Mouse (Mus musculus) heart, embryonic 15.5 days (tissue): Measurements from ENCODE around the gene Gm11937. TPM values are rescaled to one million over a fixed set of nuclear protein-coding genes. Genes with fewer than 3 reads are reported as not detected.
"Not testable (repeated sequence)": the region's sequence is repeated elsewhere in the genome, so short reads cannot be mapped to it uniquely, and the experiment has no call there.

Experiments used
- ATAC-seq: fragments of 200-750 bp; cut with Nextera tagmentation; replicated peaks from 2 replicates; pipeline ENCODE4 v1.8.0; 2017; ENCODE audit warnings: low read depth, moderate TSS enrichment; ENCODE audit not compliant: insufficient number of reproducible peaks, insufficient read depth, low FRiP score
- H3K27ac ChIP-seq: fragments of 300-500 bp; sonication (generic); 2 replicates; pipeline ENCODE4 v1.5.1; 2015; ENCODE audit warnings: mild to moderate bottlenecking, inconsistent platforms
- H3K27me3 ChIP-seq: fragments of 300-500 bp; sonication (generic); 2 replicates; pipeline ENCODE4 v1.6.1; 2015; ENCODE audit warnings: inconsistent platforms
- H3K36me3 ChIP-seq: fragments of 300-500 bp; sonication (generic); 2 replicates; pipeline ENCODE4 v1.6.1; 2015; ENCODE audit warnings: mild to moderate bottlenecking, inconsistent platforms
- H3K4me1 ChIP-seq: fragments of 300-500 bp; sonication (generic); replicated peaks from 2 replicates; pipeline ENCODE4 v1.6.1; 2015; ENCODE audit warnings: inconsistent platforms
- H3K4me2 ChIP-seq: fragments of 300-500 bp; sonication (generic); 2 replicates; pipeline ENCODE4 v1.6.1; 2015; ENCODE audit warnings: inconsistent platforms, mild to moderate bottlenecking, moderate library complexity
- H3K4me3 ChIP-seq: fragments of 300-500 bp; sonication (generic); 2 replicates; pipeline ENCODE4 v1.5.1; 2015; ENCODE audit warnings: mild to moderate bottlenecking, inconsistent platforms
- H3K9ac ChIP-seq: fragments of 300-500 bp; sonication (generic); 2 replicates; pipeline ENCODE4 v1.6.1; 2015; ENCODE audit warnings: mild to moderate bottlenecking, inconsistent platforms
- H3K9me3 ChIP-seq: fragments of 300-500 bp; sonication (generic); replicated peaks from 2 replicates; pipeline ENCODE4 v1.6.1; 2016; ENCODE audit warnings: inconsistent platforms
- WGBS: fragments of 180-500 bp; shearing (Covaris S2); methylation state at CpG from one replicate; pipeline ENCODE4 v1.1.7; 2015; ENCODE audit warnings: mixed read lengths; 5-methylcytosine and 5-hydroxymethylcytosine counted together
- polyA plus RNA-seq: library from polyadenylated mRNA; unstranded; fragments of >200 nt; fragmentation: Nextera tagmentation; extraction: Ambion mirVana; gene quantifications from 2 replicates; pipeline ENCODE4 v1.2.1, GENCODE M21; 2015

Gene Gm11937
- not detected in 2 replicates for polyA plus RNA-seq

- not testable (repeated sequence) for H3K9ac ChIP-seq, H3K4me2 ChIP-seq, ATAC-seq, H3K36me3 ChIP-seq, H3K4me3 ChIP-seq, H3K27ac ChIP-seq, H3K4me1 ChIP-seq, H3K27me3 ChIP-seq, H3K9me3 ChIP-seq
- WGBS = 76% methylated on average over 1 of the region's 2 CpGs
Measured at GRCm38 (mm10) chr11:99610089-99610488, at the start of gene Gm11937. Gene Gm11937 (minus strand): TSS chr11:99610189.

- H3K4me3 ChIP-seq = no peak overlapping the region
- no peaks in the 10 kb centered on the region for H3K36me3 ChIP-seq
- ATAC-seq = no peak
- H3K9ac ChIP-seq = no peak overlapping the region
- H3K27me3 ChIP-seq = no peaks in the 10 kb centered on the region
- no peaks in the 10 kb centered on the region for H3K4me1 ChIP-seq
- no peak overlapping the region for H3K4me2 ChIP-seq
- no peaks in the 10 kb centered on the region for H3K9me3 ChIP-seq
- H3K27ac ChIP-seq = no peak overlapping the region
- 66% methylated on average over 4 of the region's 4 CpGs for WGBS
Measured at GRCm38 (mm10) chr11:99659256-99659655, 49.3 kb upstream of the Gm11937 start.

- H3K4me2 ChIP-seq, H3K27me3 ChIP-seq, H3K27ac ChIP-seq, H3K9me3 ChIP-seq, H3K9ac ChIP-seq, H3K4me3 ChIP-seq, H3K4me1 ChIP-seq, ATAC-seq, H3K36me3 ChIP-seq: not testable (repeated sequence)
- WGBS = 57% methylated on average over 10 of the region's 10 CpGs
Measured at GRCm38 (mm10) chr11:99658467-99659010, 48.5 kb upstream of the Gm11937 start, which contains the start of gene Gm11563. Gene Gm11563 (minus strand): TSS chr11:99658960.

- no peaks in the 10 kb centered on the region for H3K27me3 ChIP-seq
- whole genome bisulfite sequencing = 49% methylated on average over 5 of the region's 5 CpGs
- H3K27ac ChIP-seq = no peak overlapping the region
- H3K4me2 ChIP-seq = no peak overlapping the region
- no peaks in the 10 kb centered on the region for H3K4me1 ChIP-seq
- H3K36me3 ChIP-seq = no peaks in the 10 kb centered on the region
- no peaks in the 10 kb centered on the region for H3K9me3 ChIP-seq
- no peak overlapping the region for H3K9ac ChIP-seq
- no peak for ATAC-seq
- H3K4me3 ChIP-seq = no peak overlapping the region
Measured at GRCm38 (mm10) chr11:99657051-99657450, 47.1 kb upstream of the Gm11937 start.

GRCm38 (mm10) chr11:99650136-99650535 is 40.1 kb upstream of the Gm11937 start, which contains the start of gene Gm11555:
Gene Gm11555 (minus strand): TSS chr11:99650236.
- Histone ChIP-seq H3K27me3 (no peaks in the 10 kb centered on the region), H3K9ac (no peak within 1 kb of the TSS), H3K27ac (no peak within 1 kb of the TSS), H3K36me3 (no peaks in the 10 kb centered on the region), H3K4me2 (no peak within 1 kb of the TSS), H3K4me1 (no peaks in the 10 kb centered on the region), H3K4me3 (no peak within 1 kb of the TSS), H3K9me3 (no peaks in the 10 kb centered on the region)
- ATAC-seq = no peak
- 73% methylated on average over 2 of the region's 2 CpGs for WGBS

- H3K9me3 ChIP-seq = no peaks in the 10 kb centered on the region
- H3K4me1 ChIP-seq = no peaks in the 10 kb centered on the region
- H3K27ac ChIP-seq = no peak overlapping the region
- H3K4me2 ChIP-seq = no peak overlapping the region
- ATAC-seq = no peak
- no peaks in the 10 kb centered on the region for H3K27me3 ChIP-seq
- H3K9ac ChIP-seq = no peak overlapping the region
- 77% methylated on average over 15 of the region's 15 CpGs for WGBS
- no peak overlapping the region for H3K4me3 ChIP-seq
- H3K36me3 ChIP-seq = no peaks in the 10 kb centered on the region
Measured at GRCm38 (mm10) chr11:99646444-99646843, 36.5 kb upstream of the Gm11937 start.

- Histone ChIP-seq H3K4me2 (no peak overlapping the region), H3K4me1 (no peaks in the 10 kb centered on the region), H3K4me3 (no peak overlapping the region), H3K27ac (no peak overlapping the region), H3K9me3 (no peaks in the 10 kb centered on the region), H3K36me3 (no peaks in the 10 kb centered on the region), H3K9ac (no peak overlapping the region), H3K27me3 (no peaks in the 10 kb centered on the region)
- 70% methylated on average over 3 of the region's 3 CpGs for WGBS
- no peak for ATAC-seq
Measured at GRCm38 (mm10) chr11:99644351-99644750, 34.4 kb upstream of the Gm11937 start.

- H3K4me3 ChIP-seq = not testable (repeated sequence)
- WGBS = 74% methylated on average over 9 of the region's 9 CpGs
Measured at GRCm38 (mm10) chr11:99643635-99644139, 33.7 kb upstream of the Gm11937 start, which contains the start of gene Krtap4-7. Gene Krtap4-7 (minus strand): TSS chr11:99644089.

GRCm38 (mm10) chr11:99640926-99641325 is 30.9 kb upstream of the Gm11937 start:
- Histone ChIP-seq H3K27ac (no peak overlapping the region), H3K27me3 (no peaks in the 10 kb centered on the region), H3K9me3 (no peaks in the 10 kb centered on the region), H3K4me3 (no peak overlapping the region), H3K4me1 (no peaks in the 10 kb centered on the region), H3K4me2 (no peak overlapping the region), H3K9ac (no peak overlapping the region), H3K36me3 (no peaks in the 10 kb centered on the region)
- 19% methylated on average over 1 of the region's 1 CpGs for WGBS
- ATAC-seq = no peak

More at GRCm38 (mm10) chr11:99643635-99644139, 33.7 kb upstream of the Gm11937 start, which contains the start of gene Krtap4-7:
- not testable (repeated sequence) for H3K36me3 ChIP-seq, H3K9ac ChIP-seq, H3K4me1 ChIP-seq, ATAC-seq, H3K9me3 ChIP-seq, H3K27ac ChIP-seq, H3K4me2 ChIP-seq, H3K27me3 ChIP-seq

GRCm38 (mm10) chr11:99637086-99637485 is 27.1 kb upstream of the Gm11937 start:
- Histone ChIP-seq H3K4me3 (no peak overlapping the region), H3K27me3 (no peaks in the 10 kb centered on the region), H3K36me3 (no peaks in the 10 kb centered on the region), H3K9me3 (no peaks in the 10 kb centered on the region), H3K4me2 (no peak overlapping the region), H3K9ac (no peak overlapping the region), H3K4me1 (no peaks in the 10 kb centered on the region), H3K27ac (no peak overlapping the region)
- ATAC-seq = no peak
- WGBS = 42% methylated on average over 1 of the region's 1 CpGs

GRCm38 (mm10) chr11:99634653-99635134 is 24.7 kb upstream of the Gm11937 start, which contains the start of gene Krtap4-2:
Gene Krtap4-2 (minus strand): TSS chr11:99635084.
- Histone ChIP-seq H3K27ac (no peak within 1 kb of the TSS), H3K36me3 (no peaks in the 10 kb centered on the region), H3K9me3 (no peaks in the 10 kb centered on the region), H3K4me2 (no peak within 1 kb of the TSS), H3K4me1 (no peaks in the 10 kb centered on the region), H3K27me3 (no peaks in the 10 kb centered on the region), H3K4me3 (no peak within 1 kb of the TSS), H3K9ac (no peak within 1 kb of the TSS)
- ATAC-seq = no peak
- 32% methylated on average over 8 of the region's 8 CpGs for WGBS

GRCm38 (mm10) chr11:99633293-99633692 is 23.3 kb upstream of the Gm11937 start:
- Histone ChIP-seq H3K4me2 (no peak overlapping the region), H3K4me1 (no peaks in the 10 kb centered on the region), H3K9me3 (no peaks in the 10 kb centered on the region), H3K27ac (no peak overlapping the region), H3K27me3 (no peaks in the 10 kb centered on the region), H3K4me3 (no peak overlapping the region), H3K36me3 (no peaks in the 10 kb centered on the region), H3K9ac (no peak overlapping the region)
- no peak for ATAC-seq
- 70% methylated on average over 2 of the region's 2 CpGs for WGBS
